Mouse (Mus musculus) hindlimb bud, embryonic 11.5 days (tissue): ENCODE measurements around the gene Prdm11.

Experiments
- DNase-seq: peaks from one replicate; pipeline ENCODE4 v3.0.0-alpha.2; 2012; ENCODE audit warnings: low read depth, low spot score; ENCODE audit errors: extremely low spot score

Prdm11 gene

GRCm38 (mm10) chr2:93046509-93046835 lies 505 bp upstream of the Prdm11 start:
- no peak for DNase-seq

DNA sequence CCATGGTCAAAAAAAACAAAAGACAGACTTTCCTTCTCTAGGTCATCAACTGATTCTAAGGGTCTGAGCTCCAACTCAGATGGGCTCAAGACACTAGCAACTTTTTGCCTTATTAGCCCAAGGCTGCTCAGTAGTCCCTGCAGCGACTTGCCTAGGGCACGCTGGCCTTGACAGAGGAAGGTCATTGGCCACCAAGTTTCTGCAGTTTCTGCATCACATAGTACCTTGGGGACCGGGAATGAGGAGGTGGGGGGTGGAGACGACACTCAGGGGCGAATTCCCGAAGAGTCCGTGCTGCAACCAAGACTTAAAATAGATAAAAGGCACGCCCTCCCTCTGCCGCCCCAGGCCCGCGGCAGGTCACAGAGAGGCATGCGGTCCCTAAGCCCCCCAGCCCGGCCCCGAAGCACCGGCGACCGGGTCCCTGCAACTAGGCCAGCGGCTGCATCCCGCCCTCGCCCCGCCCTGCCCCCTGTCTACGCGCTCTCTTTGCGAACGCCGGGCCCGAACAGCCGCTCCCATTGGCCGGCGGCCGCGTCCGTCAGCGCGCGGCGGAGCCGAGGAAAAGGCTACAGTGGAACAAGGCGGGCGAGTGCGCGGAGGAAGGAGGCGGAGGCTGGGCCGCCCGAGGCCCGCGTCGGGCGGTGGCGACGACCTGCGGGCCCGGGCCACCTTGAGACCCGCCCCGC lies 694 bp downstream of the Prdm11 start:
- DNase-seq: peak; percentile 49

DNA sequence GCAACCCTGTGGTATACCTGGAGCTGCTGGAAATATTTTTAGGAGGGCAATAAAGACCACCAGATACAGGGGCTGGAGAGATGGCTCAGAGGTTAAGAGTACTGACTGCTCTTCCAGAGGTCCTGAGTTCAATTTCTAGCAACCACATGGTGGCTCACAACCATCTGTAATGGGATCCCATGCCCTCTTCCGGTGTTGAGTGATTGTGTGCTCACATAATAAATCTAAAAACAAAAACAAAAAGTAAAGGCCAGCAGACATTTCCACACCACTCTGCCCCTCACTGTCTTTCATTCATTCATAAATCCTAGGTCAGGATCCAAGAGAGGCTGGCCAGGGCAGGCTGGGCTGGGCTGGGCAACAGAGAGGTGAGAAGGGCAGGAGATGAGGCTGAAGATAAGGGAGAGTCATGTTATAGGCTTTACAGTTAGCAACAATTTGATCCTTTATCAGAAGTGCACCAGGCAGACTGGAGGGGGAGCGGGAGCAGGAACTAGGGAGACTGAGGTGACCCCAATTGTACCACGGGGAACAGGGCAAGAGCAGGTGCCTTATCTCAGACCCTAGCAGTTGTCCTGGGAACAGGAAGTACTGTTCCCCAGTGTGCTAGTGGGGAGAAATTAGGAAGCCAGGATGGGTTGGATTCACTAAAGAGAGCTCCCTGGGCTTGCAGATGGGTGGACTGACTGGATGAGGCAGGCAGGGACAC lies 2.4 kb downstream of the Prdm11 start:
- DNase-seq: no peak

DNA sequence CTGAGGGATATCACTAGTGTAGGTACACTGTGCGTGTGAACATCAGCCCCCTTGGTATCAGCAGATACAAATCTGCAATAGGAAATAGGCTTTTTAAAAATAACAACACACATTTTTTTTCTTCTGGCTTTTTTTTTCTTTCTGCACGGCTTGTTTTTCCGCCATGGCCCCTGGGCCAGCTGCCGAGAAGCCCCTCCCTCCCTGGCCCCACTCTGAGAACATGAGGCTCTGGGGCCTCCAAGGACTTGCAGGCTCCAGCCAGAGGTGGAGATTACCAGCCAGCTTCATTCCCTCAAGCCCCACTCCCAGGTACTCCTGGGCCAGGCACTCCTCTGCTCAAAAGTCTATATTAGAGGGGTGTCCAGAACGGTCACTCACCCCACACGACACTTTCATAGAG lies 4.5 kb downstream of the Prdm11 start:
- no peak for DNase-seq

DNA sequence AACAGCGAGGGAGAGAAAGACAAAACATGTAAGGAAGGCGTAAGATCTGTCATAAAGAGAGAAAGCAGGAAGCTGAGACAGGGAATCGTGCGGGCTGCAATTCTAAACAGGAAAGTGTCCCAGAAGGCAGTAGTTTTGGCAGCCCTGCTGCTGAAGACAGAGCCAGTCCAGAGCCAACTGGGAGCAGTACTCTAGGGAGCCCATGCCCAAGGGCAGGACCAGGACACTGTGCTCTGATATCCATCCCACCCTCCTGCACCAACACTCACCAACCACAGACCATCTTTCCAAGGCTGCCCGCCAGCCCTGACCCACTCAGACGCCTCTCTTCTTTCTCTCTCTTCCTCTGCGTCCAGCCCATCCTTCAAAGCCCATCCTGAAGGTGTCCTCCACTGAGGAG lies 5.1 kb downstream of the Prdm11 start:
- no peak for DNase-seq

DNA sequence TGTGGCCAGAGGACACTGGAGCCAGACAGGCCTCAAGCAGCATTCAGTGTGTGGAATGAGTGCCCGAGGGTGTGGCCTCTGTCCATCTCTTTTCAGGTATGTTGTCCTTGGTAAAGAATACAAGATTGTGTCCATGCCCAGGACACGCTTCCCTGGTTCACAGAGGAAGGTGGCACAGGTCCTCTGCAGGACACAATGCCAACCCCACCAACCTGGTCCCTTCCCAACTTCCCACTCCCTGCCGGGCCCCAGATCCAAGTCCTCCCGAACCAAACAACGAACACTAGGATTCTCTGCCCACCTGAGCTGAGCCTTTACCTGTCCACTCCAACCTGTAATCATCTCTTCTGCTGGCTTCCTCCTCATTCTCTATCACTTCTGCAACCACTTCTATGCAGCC lies 6.3 kb downstream of the Prdm11 start:
- DNase-seq: no peak

GRCm38 (mm10) chr2:93039043-93039442 lies 6.9 kb downstream of the Prdm11 start:
- DNase-seq: no peak

DNA sequence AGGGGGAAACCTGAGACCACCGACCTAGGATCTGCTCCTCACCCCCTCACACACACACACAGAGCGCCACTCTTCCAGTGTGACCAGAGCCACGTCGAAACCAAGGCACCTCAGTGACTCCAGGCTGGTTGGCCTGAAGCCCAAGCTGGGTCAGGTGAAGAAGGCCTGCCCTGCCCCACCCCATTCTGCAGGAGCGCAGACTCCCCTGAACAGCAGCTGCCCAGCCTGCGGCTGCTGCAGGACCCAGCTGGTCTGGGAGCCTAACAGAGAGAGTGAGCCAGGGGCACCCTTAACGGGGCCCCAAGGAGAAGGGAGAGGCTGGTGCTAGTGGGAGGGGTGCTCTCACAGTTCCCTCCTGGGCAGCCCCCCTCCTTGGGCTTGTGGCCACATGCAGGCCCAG lies 10.3 kb downstream of the Prdm11 start:
- no peak for DNase-seq

GRCm38 (mm10) chr2:93032651-93033050 lies 13.3 kb downstream of the Prdm11 start:
- no peak for DNase-seq

DNA sequence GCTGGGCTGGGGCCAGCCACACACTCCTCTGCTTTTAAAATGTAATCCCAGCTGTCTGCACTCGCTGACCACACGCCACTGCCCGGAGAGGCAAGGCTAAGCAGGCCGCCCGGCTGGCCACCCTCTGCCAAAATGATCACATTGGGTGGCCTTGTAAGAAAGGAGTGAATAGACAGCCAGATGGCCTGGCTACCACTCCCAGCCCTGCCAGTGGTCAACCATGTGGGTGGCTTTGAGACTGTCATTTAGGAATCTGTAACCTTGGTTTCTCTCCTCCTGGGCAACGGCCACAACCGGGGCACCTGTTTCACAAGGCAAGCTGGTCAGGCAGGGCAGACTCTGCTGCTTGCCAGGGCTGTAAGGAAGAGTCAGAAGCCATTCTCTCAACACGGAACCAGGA lies 13.9 kb downstream of the Prdm11 start:
- no peak for DNase-seq

DNA sequence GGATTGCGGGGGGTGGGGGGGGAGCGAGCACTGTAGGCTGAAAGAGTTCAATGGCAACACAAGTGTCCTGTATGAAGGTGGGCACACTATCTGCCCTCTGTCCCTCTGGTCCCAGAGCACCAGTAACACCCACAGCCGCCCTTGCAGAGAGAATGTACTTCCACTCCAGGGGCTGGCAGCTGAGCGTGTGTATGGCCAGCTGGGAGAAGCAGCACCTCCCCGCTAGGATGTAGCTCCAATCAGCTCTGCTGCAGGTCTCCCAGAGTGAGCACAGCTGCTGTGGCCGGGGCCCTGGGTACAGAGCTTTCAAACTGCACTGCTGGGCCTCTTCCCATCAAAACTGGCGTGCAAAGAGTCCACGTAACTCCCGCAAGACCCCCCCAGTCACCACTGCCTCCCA lies 14.9 kb downstream of the Prdm11 start:
- no peak for DNase-seq

DNA sequence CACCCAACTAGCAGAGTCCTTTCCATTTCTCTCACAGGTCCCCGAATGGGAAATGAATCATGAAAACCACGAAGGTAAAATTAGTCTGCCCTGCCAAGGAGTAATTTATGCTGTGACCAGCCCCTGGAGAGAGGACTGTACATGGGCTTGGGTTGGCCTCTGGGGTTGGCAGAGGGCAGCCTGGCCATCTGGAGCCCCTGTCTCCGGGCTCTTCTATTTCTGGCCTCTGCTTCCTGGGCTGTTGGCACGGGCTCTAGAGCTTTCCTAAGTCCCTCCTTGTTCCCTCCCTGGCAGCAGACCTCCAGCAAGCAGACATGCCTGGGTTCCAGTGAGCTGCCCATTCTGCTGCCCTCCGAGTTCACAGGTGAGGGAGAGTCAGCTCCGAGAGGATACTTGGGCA lies 15.9 kb downstream of the Prdm11 start:
- DNase-seq: no peak

GRCm38 (mm10) chr2:93029267-93030060 lies 16.5 kb downstream of the Prdm11 start:
- no peak for DNase-seq

- DNase-seq: no peak
Measured at GRCm38 (mm10) chr2:93028865-93029264, 17.1 kb downstream of the Prdm11 start.

- no peak for DNase-seq
Measured at GRCm38 (mm10) chr2:93027713-93028112, 18.3 kb downstream of the Prdm11 start.

DNA sequence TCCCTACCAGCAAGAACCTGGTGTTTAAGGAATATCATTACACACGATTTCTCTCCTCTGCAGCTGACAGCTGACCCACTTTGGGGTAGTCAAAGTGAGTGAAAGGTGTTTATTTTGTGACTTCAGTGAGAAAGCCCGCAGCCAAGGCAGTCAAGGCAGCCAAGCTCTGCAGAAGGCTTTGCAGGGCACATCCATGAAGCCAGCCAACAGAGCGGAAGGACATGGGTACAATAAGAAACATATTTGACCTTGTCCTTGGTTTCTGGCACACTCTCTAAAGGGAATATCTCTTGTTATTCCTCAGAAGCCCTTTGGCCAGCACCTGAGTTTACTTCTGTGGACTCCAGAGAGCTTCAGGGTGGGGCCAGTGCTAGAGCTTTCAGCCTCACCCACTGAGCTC lies 21.5 kb downstream of the Prdm11 start:
- DNase-seq: no peak

DNA sequence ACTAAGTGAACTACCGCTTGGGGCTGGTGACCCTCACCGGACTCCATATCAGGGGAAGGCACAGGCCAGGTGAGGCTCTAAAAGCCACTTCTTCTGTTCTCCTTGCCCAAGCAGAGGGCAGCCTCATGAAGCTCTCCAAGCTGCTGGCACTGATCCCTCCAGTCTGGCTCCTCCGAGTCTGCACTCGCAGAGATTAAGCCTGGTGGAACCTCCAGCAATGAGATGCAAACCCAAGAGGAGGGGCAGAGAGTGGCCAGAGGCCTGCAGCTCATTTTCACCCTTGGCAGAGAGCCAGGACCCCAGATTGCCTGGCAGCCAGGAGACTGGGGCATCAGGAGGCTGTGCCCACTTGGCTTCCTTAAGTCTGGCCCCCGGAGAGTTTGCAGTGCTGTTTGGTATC lies 27.1 kb downstream of the Prdm11 start:
- DNase-seq: no peak

DNA sequence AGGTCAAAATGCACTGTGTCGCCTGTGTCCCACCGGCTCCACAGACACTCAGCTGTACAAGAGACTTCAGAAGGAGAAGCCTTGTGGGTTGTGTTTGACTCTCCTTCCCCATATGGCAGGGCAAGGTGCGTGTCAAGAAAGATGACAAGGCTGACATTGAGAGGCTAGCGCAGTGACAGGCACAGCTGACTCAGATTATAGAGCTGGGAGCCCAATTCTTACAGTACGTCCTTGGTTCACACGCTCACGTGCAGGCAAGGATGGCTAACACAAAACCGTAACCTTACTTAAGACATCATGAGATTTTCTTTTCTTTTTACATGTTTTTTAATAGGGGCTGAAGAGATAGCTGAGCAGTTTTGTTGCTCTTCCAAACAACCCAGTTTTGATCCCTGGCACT lies 28.8 kb downstream of the Prdm11 start:
- no peak for DNase-seq

GRCm38 (mm10) chr2:93015041-93015440 lies 30.9 kb downstream of the Prdm11 start:
- DNase-seq: no peak

GRCm38 (mm10) chr2:93014093-93014937 lies 31.7 kb downstream of the Prdm11 start:
- no peak for DNase-seq

DNA sequence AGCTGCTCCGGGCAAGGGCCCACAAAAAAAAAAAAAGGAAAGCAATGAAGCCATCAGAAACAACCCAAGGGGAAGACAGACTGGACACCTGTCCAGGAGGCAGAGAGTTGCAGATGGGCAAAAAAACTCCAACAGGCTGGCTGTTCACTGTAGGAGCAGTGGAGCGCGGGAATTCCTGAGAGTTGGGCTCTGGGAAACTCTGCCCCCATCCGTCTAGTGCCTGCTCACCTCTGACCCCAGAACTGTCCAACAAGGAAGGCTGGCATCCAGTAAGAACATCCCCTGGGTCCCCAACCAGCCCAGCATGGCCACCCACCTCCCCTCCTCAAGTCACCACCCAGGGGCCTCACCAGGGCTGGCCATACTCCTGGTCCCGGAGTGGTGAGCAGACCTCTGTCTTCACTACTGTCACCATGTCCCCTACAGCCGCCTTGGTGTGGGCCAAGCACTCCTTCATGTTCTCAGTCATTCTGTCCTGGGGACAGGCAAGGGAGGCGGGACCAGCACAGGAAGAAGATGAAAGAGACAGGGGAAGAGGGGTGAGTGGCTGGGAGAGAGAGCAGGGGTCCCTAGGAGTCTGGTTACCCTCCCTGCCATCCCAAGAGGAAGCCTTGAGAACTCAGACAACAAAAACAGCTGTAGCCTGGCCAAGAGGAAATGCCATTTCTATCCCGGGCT lies 32.4 kb downstream of the Prdm11 start:
- no peak for DNase-seq
